Mouse (Mus musculus) ovary, postnatal 10 days (tissue): ENCODE measurements around the gene Cd63.

ENCODE experiments used
- DNase-seq: peaks from one replicate; pipeline ENCODE4 v3.0.0; 2022; ENCODE audit warnings: low spot score

The Cd63 gene

DNA sequence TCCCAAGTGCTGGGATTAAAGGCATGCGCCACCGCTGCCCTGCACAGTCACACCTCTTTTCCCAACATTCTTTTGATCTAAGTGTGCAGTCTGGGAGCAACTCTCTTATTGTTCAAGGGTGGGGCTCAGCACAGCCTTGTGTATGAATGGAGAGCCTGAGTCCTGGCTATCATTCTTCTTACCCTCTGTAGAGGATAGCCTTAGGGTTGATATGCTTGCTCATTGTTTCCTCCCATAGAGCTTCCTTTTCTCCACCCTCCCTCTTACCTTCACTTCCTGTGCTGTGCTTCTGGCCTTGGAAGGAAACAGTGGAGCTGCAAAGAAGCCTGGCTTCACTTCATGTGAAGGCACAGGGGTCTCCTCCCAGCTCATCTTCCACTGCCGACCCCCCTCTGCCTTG, at the start of gene Cd63:
Gene Cd63 (plus strand): TSS at position 292 of the 400 bp plus-strand sequence.
- no peak for DNase-seq

DNA sequence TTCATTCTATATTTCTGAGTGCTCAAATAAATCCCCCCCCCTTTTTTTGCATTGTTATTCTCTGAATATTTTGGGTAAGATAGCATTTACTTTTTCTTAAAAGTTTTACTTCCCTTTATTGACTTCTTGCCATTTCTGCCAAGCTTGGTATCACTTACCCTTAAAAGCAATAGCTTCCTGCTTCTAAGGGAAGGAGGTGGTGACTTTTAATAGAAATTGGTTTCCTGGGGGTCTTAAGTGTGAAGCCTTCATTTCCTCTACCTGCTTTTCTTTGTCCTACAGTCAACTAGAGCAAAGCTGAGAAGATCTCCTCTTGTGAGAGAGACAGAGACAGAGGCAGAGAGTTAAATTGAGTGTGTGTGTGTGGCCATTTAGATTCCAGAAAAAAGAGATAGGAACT, 39.6 kb upstream of the Cd63 start:
- DNase-seq, result no peak

GRCm38 (mm10) chr10:128866042-128866441, 34.7 kb upstream of the Cd63 start:
- DNase-seq, result no peak

DNA sequence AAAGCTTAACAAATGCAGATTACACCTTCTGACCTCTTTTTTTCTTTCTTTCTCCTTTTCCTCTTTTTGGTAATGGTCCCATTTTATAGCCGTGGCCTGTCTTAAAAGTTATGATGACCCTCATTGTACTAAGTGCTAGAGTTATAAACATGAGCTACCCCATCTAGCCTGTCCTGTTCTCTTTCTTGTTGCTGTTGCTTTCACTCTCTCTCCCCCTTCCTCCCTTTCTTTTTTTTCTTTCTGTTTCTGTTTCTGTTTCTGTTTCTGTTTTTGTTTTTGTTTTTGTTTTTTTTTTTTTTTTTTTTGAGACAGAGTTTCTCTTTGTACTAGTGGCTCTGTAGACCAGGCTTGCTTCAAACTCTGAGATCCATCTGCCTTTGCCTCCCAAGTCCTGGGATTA, 34.3 kb upstream of the Cd63 start:
- DNase-seq, result no peak

DNA sequence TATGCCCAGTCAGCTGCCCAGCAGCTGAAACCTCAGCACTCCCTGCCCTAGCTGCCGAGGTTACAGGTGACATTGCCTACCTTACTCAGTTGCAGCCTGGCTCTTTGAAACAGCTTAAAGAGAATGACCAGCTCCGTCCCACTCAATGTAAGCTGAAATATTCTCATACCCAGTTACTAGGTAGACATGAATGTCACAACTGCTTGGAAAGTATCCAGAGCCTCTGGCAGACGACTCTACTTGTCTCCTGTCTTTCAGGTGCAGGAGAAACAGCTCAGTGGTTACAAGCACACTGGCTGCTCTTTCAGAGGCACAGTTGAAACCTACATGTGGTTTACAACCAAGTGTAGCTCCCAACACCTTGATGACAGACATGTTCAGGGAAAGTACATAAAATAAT, 30.4 kb upstream of the Cd63 start:
- no peak for DNase-seq

DNA sequence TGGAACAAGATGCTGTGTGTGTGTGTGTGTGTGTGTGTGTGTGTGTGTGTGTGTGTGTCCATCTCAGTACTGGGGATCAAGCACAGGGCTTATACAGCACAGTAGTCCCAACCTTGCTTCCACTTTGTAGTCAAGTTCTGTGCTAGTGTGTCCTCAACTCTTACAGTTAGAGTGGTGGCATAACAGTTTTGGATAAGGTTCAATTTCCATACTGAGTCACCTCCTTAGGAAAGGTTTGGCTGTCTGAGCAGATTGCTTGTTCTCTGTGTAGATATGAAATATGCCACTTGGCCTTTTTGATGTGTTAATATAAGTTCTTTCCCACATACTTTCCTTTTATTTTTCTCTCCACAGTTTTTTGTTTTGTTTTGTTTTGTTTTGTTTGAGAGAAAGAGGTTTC, 22.5 kb upstream of the Cd63 start:
- no peak for DNase-seq

DNA sequence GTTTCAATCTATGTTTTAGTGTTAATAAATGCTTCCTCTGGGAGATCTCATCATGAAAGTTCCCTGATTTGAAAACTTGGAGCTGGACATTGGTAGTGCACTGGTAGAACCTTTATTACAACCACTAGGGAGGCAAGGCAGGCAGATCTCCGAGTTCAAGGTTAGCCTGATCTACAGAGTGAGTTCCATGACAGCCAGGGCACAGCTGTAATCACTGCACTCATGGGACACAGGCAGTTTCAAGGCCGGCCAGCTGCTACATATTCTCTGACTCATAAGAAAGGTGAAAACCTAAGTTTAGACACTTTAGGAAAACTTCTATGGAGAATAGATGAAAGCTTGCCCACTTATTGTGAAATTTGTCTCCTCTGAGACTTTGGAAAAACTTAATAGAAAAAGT, 22.0 kb upstream of the Cd63 start:
- DNase-seq, result no peak

GRCm38 (mm10) chr10:128882067-128882466, 18.7 kb upstream of the Cd63 start:
- no peak for DNase-seq

- DNase-seq, result no peak
These were observed 11.6 kb upstream of the Cd63 start for GRCm38 (mm10) chr10:128888941-128889827.

GRCm38 (mm10) chr10:128889846-128890245, 10.9 kb upstream of the Cd63 start:
- no peak for DNase-seq

DNA sequence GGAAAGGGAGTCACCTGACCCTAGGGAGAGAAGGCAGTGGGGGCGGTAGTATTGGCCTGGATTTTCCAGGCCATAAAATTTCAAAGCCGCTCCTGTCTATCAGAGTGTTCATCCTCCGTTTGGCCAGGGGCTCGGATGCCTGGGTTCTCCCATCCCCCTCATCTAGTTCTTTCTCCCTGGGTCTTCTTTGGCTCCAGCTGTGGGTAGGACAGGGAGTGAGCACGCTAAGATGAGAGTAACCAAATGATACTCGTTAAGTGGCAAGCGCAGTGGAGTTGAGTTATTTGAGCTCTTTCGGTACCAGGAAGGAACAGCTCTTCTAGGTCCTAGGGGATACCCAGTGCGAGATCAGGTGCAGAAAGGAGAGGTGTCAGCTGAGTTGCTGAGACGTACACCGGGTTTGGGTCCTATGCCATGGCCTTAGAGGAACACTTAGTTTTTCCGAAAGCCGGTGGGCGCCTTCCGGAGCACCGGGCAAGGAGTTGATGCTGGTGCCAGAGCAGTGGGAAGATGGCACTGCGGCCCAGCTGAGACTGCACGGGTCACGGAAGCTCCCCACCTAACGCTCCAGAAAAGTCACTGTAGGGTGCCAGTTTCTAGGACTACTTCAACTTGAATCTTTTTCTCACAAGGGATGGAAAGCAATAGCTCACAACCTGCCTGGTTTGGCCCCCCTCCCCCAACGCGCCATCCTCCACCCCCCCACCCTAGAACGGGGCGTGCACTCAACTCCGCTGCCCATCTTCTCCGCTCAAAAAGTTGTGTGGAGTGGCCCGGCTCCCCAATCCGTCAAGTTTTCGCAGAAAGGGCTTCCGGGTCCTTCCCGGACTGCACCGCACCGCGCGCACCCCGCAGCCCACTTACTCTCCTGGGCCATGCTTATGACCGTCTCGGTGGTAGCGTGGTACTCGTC, 10.2 kb upstream of the Cd63 start:
- no peak for DNase-seq

DNA sequence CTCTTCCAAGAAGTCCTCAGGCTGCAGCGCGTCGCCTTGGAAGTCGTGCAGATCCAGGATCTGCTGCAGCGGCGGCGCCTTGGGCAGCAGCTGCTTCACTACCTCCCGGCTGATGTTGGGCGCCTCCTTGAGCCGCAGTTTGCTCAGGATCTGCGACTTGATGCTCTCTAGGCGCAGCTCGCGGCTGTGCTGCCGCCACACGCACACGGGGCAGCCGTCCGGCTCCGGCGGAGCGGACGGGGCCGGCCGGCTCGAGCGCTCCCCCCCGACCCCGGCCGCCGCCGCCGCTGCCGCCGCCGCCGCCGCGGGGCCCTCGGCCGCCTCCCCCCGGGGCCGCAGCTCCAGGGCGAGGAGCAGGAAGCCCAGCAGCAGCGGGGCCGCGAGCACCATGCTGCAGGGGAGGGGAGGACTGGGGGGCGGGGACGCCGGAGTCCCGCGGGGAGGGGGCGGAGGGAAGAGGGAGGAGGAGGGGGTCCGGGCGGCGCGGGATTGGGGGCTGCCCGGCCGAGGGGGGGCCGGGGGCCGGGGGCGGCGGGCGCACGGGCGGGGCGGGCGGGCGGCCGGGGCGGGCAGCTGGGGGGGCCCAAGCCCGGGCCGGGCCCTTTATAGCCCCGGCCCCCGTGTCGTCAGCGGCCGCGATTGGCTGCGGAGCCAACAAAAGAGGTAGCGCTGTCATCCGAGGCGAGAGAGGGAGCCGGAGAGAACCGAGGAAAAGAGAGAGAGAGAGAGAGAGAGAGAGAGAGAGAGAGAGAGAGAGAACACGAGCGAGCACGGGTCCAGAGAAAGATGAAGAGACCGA, 9.3 kb upstream of the Cd63 start, which contains the start of gene Gdf11:
Gene Gdf11 (minus strand): TSS at position 423 of the 799 bp plus-strand sequence.
- DNase-seq, result no peak

- no peak for DNase-seq
These were observed 8.5 kb upstream of the Cd63 start for GRCm38 (mm10) chr10:128892246-128892645.

DNA sequence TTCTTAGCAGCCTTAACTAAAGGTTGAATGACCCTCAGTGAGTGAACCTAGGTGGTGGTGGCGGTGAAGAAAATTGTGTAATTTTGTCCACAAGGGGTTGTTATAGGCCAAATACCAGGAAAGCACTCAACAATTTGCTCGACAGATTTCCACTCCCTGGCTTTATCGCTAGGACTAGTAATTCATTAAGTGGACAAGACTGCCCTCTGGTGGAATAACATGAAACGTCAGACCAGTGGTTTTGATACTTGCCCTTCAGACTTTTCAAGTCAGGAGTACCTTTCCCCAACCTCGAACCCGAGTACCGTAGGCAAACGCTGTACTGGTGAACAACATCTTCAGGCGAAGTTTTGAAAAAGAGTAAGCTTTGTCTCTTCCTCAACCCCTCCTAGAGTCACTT, 5.4 kb upstream of the Cd63 start:
- DNase-seq, result no peak

- no peak for DNase-seq
These were observed 4.7 kb upstream of the Cd63 start for GRCm38 (mm10) chr10:128895952-128896693.

DNA sequence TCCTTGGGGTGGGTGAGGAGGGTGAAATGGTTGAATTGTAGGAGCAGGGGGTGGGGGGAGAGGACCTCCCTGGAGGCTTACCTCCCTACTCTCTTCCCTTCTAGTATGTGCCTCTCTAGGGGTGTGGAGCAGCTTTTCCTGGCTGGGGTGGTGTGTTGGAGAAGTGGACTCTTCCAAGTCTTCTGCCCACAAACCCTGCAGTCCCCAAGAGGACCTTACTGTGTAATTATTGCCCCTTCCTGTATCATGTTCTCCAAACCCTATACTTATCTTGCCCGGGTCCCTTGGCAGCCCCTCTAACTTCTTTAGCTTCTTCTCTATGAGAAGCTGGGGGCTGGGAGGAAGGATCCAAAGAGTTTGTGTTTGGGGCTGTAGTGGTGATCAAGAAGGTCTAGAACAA, 4.0 kb upstream of the Cd63 start:
- DNase-seq, result no peak

DNA sequence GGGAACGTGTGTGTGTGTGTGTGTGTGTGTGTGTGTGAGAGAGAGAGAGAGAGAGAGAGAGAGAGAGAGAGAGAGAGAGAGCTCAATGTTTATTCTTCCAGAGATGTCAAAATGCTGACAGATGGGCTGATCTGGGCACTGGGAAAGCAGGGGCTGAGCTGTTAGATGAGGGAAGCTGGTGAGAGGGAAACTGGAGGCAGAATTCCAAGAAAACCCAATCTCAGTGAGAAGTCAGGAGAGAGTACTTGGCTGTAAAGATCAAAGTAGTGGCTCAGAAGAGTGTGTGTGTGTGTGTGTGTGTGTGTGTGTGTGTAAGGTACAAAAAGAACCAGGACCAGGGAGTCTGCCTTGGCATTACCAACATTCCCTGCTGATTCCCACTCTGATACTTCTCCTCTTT, 3.3 kb upstream of the Cd63 start:
- DNase-seq, result no peak

DNA sequence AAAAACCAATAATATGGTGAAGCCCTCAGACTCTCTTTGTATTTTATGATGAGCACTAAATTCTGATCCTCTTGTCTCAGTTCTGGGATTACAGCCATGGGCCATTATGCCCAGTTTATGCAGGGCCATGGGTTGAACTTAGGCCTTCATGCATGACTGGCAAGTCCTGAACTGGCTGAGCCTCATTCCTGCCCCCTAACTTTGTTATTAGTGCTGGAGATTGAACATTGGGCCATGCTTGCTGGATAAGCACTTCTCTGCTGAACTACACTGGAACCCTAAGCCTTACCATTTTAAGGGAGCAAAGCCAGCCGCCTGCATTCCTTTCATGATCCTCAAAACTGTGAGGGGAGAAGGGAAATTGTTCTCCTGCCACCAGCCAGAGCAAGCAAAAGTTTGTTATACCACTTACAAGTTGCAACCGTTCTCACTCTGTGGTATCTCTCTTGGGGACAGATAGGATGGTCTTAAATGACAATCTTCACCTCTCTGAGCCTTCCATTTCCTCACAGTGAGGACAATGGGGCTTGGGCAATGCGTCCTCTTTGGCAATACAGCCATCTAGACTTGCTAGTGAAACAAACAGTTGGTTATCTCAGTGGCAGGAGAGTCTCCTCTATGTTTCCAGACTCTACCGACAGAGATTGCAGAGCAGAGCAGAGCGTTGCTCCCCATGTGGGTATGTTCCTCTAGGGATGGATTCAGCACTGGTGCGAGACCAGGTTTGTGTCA, 864 bp upstream of the Cd63 start:
- DNase-seq, result no peak

GRCm38 (mm10) chr10:128901409-128901808, 620 bp downstream of the Cd63 start:
- DNase-seq, result no peak

- no peak for DNase-seq
These were observed 1.7 kb downstream of the Cd63 start for GRCm38 (mm10) chr10:128902409-128902988.
